Mouse (Mus musculus): Measurements from ENCODE around the gene Cdc5l. TPM values are rescaled to one million over a fixed set of nuclear protein-coding genes. Genes with fewer than 3 reads are reported as not detected.
A peak's percentile ranks its signal among the peaks of the same experiment; 100 is the strongest.

Cdc5l gene
- polyA plus RNA-seq, 1 experiment, result 28.6 TPM

DNA sequence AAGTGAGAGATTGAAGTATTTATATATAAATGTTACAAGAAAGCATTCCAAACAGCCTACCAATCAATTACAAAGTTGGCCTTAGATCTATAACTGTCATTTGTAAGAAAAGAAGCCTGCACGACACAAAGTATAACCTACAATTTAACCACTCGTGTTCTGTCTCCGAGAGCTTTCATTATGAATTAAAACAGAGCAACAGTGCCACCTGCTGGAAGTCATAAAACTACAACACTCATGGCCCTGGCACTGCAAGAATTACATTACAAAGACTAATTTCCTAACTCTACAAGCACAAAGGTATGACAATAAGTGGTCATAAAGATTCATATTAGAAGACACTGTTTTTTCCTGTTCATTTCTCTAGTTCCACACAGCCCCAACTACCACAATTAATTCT, 30.3 kb downstream of the Cdc5l start:
- Histone ChIP-seq H3K27ac (ENCODE audit: insufficient read depth, low read length) (no peak overlapping the region), H3K4me3 (ENCODE audit: insufficient read depth, low read length) (no peak overlapping the region), H3K4me1 (ENCODE audit: control insufficient read depth, insufficient read depth, low read length) (peaks cover 6% of the 10 kb centered on the region)
- TF ChIP-seq POLR2A (IDR thresholded peaks at IDR 0.05; ENCODE audit: extremely low read depth, insufficient read depth, low read length) (no peak), CTCF (IDR thresholded peaks at IDR 0.05; ENCODE audit: extremely low read depth, insufficient read depth, low read length) (peak; percentile 45; the same call in 1 of the 2 replicates)

DNA sequence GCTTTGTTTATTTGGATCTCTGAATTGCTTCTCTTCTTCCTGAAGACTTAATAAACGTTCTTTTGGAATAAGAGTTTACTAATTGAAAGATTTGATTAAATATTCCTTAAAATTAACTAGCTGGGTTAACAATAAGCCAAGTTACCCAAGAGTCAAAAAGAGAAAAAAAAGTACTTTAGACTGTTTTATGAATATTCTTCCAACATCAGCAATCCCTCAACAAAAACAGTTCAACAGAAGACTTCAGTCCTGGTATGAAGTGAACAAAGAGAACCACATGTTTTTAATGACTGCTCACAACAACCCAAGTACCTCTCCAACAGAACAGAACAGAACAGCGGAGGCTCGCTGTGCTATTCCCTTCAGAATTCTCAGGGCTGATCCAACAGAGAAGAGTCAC, 30.9 kb downstream of the Cdc5l start:
- H3K4me1 ChIP-seq (ENCODE audit: control insufficient read depth, insufficient read depth, low read length), result peaks cover 6% of the 10 kb centered on the region
- no peak overlapping the region for H3K4me3 ChIP-seq (ENCODE audit: insufficient read depth, low read length)
- no peak overlapping the region for H3K27ac ChIP-seq (ENCODE audit: insufficient read depth, low read length)
- TF ChIP-seq POLR2A (IDR thresholded peaks at IDR 0.05; ENCODE audit: extremely low read depth, insufficient read depth, low read length), result no peak
- no peak for TF ChIP-seq CTCF (IDR thresholded peaks at IDR 0.05; ENCODE audit: extremely low read depth, insufficient read depth, low read length)

DNA sequence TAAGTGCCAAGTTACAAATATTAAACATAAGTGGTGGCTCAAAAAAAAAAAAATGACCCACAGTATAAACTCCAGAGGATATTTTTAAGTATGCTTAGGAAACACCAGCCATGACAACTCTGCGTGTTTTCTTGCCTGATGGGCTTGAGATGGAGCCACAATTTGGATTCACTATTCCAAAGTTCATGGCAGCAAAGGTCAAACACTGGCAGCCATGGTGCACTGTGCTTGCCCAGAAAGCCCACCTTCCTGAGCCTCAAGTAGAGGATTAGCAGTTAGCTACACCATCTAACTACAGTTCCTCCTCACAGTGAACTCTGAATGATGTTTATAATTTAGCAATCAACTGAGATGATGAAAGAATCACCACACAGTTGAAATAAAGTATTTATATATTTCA, 31.4 kb downstream of the Cdc5l start:
- Histone ChIP-seq H3K27ac (ENCODE audit: insufficient read depth, low read length) (no peak overlapping the region), H3K4me1 (ENCODE audit: control insufficient read depth, insufficient read depth, low read length) (peaks cover 6% of the 10 kb centered on the region), H3K4me3 (ENCODE audit: insufficient read depth, low read length) (no peak overlapping the region)
- no peak for TF ChIP-seq POLR2A (IDR thresholded peaks at IDR 0.05; ENCODE audit: extremely low read depth, insufficient read depth, low read length)
- no peak for TF ChIP-seq CTCF (IDR thresholded peaks at IDR 0.05; ENCODE audit: extremely low read depth, insufficient read depth, low read length)

DNA sequence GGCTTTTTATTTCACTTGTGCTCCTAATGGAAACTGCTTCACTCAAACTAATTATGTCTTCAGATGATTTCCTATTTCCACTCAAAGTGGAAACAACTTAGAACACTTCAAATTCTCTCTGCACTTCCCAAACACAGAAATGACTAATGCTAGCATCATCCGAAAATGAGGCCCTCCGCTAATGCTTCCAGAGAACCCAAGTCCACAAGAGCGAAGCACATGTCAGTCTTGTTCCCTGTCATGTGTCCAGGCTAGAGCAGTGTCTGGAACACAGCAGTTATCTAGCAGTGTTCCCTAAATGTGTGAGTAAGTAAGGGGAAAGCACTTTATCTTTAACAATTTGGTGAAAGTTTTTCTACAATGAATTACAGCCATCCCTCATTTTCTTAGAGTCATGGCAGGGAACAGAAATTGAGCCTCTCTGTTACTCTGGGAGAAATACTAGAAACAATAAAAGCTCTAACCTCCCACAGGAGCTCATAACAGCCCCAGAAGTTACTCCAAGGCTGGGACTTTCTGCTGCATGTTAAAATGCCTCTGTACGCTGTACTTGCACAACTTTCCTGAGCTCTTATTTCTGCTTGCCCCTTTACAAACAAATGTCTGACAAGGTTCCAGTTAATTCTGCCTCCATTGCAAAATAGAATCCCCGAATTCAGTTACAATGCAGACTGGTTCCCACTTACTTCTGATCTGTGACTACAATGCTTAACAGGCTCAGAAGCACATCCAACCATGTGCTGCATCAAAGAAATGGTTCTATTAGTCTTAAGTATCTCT, 32.2 kb downstream of the Cdc5l start:
- Histone ChIP-seq H3K4me3 (ENCODE audit: insufficient read depth, low read length) (no peak overlapping the region), H3K27ac (ENCODE audit: insufficient read depth, low read length) (no peak overlapping the region), H3K4me1 (ENCODE audit: control insufficient read depth, insufficient read depth, low read length) (peaks cover 6% of the 10 kb centered on the region)
- TF ChIP-seq POLR2A (IDR thresholded peaks at IDR 0.05; ENCODE audit: extremely low read depth, insufficient read depth, low read length), result no peak
- no peak for TF ChIP-seq CTCF (IDR thresholded peaks at IDR 0.05; ENCODE audit: extremely low read depth, insufficient read depth, low read length)

DNA sequence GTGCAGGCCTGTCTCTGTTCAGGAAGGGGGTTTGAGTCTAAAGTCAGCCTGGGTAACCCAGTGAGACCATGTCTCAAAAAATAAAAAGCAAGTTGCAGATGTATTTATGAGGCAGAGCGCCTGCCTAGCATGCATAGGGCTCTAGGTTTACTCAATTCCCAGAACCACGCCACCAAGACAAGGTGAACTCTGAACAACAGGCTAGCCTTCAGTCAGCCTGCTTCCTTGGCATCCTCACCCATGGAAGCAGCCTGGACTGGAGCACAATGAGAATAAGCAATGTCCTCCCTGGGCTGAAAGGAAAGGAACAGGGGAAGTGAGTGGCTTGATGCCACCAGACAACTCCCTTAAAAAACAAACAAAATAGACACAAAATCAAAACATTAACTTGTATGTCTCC, 35.5 kb downstream of the Cdc5l start:
- peaks cover 6% of the 10 kb centered on the region for H3K4me1 ChIP-seq (ENCODE audit: control insufficient read depth, insufficient read depth, low read length)
- H3K27ac ChIP-seq (ENCODE audit: insufficient read depth, low read length), result no peak overlapping the region
- no peak overlapping the region for H3K4me3 ChIP-seq (ENCODE audit: insufficient read depth, low read length)
- TF ChIP-seq CTCF (IDR thresholded peaks at IDR 0.05; ENCODE audit: extremely low read depth, insufficient read depth, low read length), result no peak
- TF ChIP-seq POLR2A (IDR thresholded peaks at IDR 0.05; ENCODE audit: extremely low read depth, insufficient read depth, low read length), result no peak

DNA sequence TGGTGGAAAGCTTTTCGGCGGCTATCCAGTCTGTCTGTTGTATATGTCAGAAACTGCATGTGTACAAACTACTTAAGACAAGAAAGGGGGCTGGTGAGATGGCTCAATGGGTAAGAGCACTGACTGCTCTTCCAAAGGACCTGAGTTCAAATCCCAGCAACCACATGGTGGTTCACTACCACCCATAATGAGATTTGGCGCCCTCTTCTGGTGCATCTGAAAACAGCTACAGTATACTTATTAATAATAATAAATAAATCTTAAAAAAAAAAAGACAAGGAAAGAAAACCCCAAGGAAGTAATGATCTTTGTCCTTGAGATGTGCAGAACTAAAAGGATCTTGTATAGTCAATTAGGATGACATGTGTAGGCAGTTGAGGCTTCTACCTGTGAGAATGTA, 36.0 kb downstream of the Cdc5l start:
- Histone ChIP-seq H3K4me1 (ENCODE audit: control insufficient read depth, insufficient read depth, low read length) (peaks cover 6% of the 10 kb centered on the region), H3K4me3 (ENCODE audit: insufficient read depth, low read length) (no peak overlapping the region), H3K27ac (ENCODE audit: insufficient read depth, low read length) (no peak overlapping the region)
- TF ChIP-seq CTCF (IDR thresholded peaks at IDR 0.05; ENCODE audit: extremely low read depth, insufficient read depth, low read length) (no peak), POLR2A (IDR thresholded peaks at IDR 0.05; ENCODE audit: extremely low read depth, insufficient read depth, low read length) (no peak)

DNA sequence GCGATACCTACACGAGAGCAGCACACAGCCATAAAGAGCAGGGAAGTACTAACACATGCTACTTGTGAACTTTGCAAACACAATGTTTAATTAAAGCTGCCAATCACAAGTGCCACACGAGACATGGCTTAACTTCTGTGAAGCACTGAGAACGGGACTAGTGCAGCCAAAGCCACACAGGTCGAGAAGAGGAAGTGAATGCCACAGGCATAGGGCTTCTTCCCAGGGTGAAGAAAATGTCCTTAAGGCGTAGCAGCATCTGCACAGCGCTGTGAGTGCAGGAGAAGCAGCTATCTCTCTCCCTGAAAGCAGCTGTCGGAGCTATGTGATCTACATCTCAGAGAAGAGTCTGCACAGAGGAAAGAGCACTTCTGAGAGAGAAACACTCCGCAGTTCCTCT, 38.9 kb downstream of the Cdc5l start:
- Histone ChIP-seq H3K27ac (ENCODE audit: insufficient read depth, low read length) (no peak overlapping the region), H3K4me3 (ENCODE audit: insufficient read depth, low read length) (no peak overlapping the region), H3K4me1 (ENCODE audit: control insufficient read depth, insufficient read depth, low read length) (no peaks in the 10 kb centered on the region; the same call in 1 of the 2 replicates)
- TF ChIP-seq POLR2A (IDR thresholded peaks at IDR 0.05; ENCODE audit: extremely low read depth, insufficient read depth, low read length), result no peak
- TF ChIP-seq CTCF (IDR thresholded peaks at IDR 0.05; ENCODE audit: extremely low read depth, insufficient read depth, low read length), result no peak

DNA sequence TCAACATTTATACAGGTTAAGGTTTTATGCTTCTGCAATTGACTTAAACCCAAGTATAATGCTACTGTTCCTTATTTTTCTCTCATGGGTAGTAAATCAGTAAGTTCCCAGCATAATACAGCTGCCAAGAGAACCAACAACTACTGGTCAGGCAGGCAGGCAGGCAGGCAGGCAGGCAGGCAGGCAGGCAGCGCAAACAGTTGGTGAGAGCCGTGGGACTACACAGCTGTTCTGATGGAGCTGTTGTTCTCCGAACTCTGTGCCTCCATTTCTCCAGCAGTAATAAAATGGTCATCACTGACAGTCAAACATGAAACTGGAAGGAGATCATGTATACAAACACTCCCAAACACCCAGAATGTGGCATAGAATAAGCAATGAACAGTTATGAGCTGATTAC, 39.8 kb downstream of the Cdc5l start:
- H3K4me3 ChIP-seq (ENCODE audit: insufficient read depth, low read length), result no peak overlapping the region
- no peak for TF ChIP-seq CTCF (IDR thresholded peaks at IDR 0.05; ENCODE audit: extremely low read depth, insufficient read depth, low read length)
- TF ChIP-seq POLR2A (IDR thresholded peaks at IDR 0.05; ENCODE audit: extremely low read depth, insufficient read depth, low read length), result no peak
- no peak overlapping the region for H3K27ac ChIP-seq (ENCODE audit: insufficient read depth, low read length)
- H3K4me1 ChIP-seq (ENCODE audit: control insufficient read depth, insufficient read depth, low read length), result no peaks in the 10 kb centered on the region

DNA sequence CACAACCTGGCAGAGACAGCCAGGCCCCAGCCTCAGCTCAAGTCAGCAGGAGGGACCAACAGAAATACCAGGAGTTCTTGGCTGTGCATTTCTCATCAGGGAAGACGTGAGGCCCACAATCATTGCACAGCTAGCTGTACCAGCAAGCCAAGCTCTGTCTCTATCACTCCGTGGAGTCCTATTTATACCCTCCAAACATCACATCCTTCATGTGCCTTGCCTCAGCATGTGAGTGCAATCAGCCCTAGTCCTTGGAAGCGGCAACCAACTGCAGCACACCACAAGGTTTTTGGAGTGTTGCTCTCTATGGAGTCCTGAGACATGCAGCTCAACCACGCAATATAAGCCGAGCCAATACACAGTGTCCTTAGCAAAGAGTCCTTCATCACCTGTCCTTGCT, 43.6 kb downstream of the Cdc5l start:
- no peak overlapping the region for H3K4me3 ChIP-seq (ENCODE audit: insufficient read depth, low read length)
- H3K4me1 ChIP-seq (ENCODE audit: control insufficient read depth, insufficient read depth, low read length), result no peaks in the 10 kb centered on the region
- TF ChIP-seq POLR2A (IDR thresholded peaks at IDR 0.05; ENCODE audit: extremely low read depth, insufficient read depth, low read length) (no peak), CTCF (IDR thresholded peaks at IDR 0.05; ENCODE audit: extremely low read depth, insufficient read depth, low read length) (no peak)
- no peak overlapping the region for H3K27ac ChIP-seq (ENCODE audit: insufficient read depth, low read length)

DNA sequence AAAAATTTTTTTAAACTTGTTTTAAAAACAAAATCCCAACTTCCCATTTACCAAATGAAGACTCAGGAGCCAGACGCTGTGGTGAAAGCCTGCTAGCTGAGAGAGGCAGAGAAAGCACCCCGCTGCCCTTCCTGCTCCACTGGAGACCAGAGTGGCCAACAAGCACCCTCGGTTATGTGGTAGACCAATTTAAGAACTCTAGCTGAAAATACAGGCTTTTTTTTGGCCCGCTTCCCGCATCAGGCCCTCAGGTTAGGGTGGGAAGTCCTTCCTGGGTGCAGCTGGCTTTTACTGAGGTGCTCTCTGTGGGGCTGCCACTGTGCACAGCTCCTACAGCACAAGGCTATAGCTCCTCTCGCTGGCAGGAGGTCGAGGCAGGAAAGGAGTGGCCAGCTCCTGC, 46.6 kb downstream of the Cdc5l start:
- no peak overlapping the region for H3K27ac ChIP-seq (ENCODE audit: insufficient read depth, low read length)
- no peaks in the 10 kb centered on the region for H3K4me1 ChIP-seq (ENCODE audit: control insufficient read depth, insufficient read depth, low read length)
- TF ChIP-seq CTCF (IDR thresholded peaks at IDR 0.05; ENCODE audit: extremely low read depth, insufficient read depth, low read length) (no peak), POLR2A (IDR thresholded peaks at IDR 0.05; ENCODE audit: extremely low read depth, insufficient read depth, low read length) (no peak)
- H3K4me3 ChIP-seq (ENCODE audit: insufficient read depth, low read length), result no peak overlapping the region

Data from cortical plate, adult 2 months (tissue).